Mouse (Mus musculus) heart, adult 18-20 months (tissue): ENCODE data around the gene Arhgef2. TPM values are rescaled to one million over a fixed set of nuclear protein-coding genes. Genes with fewer than 3 reads are reported as not detected.
A peak's percentile ranks its signal among the peaks of the same experiment; 100 is the strongest.
"Not testable (repeated sequence)": the region's sequence is repeated elsewhere in the genome, so short reads cannot be mapped to it uniquely, and the experiment has no call there.

Experiments
- DNase-seq, 2 experiments: peaks; one replicate each; pipeline ENCODE4 v3.0.0; 2021 to 2022; ENCODE audit warnings: mixed read lengths in 1 of 2
- long read RNA-seq, 2 experiments: library from polyadenylated mRNA; stranded (forward); transcript quantifications; one replicate each; pipeline ENCODE4 v2.0.0; 2021
- total RNA-seq, 2 experiments: library from RNA; stranded (reverse); gene quantifications; 2 replicates each; pipeline ENCODE4 v1.2.3; 2021

Arhgef2 gene
- total RNA-seq: 10 to 100 TPM; 32.3 to 32.9 TPM
- long read RNA-seq, experiment 1, full-length matches to known transcripts: 14 of 26 reads
- long read RNA-seq, experiment 1, partial matches to known transcripts: 1 of 26 reads
- long read RNA-seq, experiment 1, other reads (novel, unspliced or antisense): 11 of 26 reads
- long read RNA-seq, experiment 2, partial matches to known transcripts: 1 of 2 reads
- long read RNA-seq, experiment 2, other reads (novel, unspliced or antisense): 1 of 2 reads

DNA sequence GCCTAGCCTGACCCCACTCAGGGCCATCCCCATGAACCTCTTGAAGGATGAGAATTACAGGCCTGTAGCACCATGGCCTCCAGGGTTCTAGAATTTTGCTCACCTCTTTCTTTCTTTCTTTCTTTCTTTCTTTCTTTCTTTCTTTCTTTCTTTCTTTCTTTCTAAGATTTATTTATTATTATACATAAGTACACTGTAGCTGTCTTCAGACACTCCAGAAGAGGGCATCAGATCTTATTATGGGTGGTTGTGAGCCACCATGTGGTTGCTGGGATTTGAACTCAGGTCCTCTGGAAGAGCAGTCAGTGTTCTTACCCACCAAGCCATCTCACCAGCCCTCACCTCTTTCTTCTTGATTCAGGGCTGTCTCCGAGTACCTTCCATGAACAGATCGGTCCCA lies at the start of gene Arhgef2:
Arhgef2 (plus strand) TSS at position 301 of the 400 bp plus-strand sequence.
- not testable (repeated sequence) for DNase-seq

DNA sequence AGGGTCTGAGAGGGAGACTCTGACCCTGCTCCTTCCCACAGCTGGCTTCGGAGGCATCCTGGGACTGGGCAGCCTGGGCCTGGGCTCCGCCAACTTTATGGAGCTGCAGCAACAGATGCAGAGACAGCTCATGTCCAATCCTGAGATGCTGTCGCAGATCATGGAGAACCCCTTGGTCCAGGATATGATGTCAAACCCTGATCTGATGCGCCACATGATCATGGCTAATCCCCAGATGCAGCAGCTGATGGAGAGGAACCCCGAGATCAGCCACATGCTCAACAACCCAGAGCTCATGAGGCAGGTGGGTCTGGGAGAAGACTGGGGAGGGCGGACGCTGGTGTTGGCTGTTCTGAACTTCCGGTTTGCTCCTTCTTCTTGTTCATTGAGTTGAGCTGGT lies 49.1 kb upstream of the Arhgef2 start:
- no peak for DNase-seq

DNA sequence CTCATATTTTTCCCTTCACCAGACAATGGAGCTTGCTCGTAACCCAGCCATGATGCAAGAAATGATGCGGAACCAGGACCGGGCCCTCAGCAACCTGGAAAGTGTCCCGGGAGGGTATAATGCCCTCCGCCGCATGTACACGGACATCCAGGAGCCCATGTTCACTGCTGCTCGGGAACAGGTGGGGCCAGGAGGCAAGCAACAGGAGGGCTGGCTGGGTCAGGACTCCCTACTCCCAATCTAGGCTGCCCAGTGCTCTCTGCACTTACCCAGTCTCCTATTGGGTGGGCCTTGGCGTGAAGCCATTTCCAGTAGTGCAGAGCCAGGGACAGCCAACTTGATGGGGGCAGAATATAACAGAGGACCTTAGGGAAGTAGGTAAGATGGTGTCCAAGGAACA lies 46.2 kb upstream of the Arhgef2 start:
- DNase-seq: no peak

DNA sequence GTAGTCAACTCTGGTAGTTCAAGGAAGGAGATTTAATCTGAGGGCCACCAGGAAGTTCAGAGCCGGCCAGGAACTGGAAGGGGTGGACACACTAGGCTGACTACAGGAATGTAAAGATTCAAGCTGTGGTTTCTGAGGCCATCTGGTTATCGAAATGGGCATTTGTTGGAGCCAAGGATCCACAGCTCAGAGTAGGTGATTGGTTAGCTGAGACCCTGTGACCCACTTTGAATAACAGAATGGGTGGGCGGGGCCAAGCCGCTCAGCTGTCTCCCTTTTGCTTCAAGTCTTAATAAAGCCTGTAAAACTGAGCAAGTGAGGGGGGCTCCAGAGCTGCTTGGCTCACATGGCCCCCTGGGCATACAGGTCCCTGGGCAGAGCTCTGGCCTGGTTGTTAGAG lies 43.8 kb upstream of the Arhgef2 start:
- DNase-seq: no peak

DNA sequence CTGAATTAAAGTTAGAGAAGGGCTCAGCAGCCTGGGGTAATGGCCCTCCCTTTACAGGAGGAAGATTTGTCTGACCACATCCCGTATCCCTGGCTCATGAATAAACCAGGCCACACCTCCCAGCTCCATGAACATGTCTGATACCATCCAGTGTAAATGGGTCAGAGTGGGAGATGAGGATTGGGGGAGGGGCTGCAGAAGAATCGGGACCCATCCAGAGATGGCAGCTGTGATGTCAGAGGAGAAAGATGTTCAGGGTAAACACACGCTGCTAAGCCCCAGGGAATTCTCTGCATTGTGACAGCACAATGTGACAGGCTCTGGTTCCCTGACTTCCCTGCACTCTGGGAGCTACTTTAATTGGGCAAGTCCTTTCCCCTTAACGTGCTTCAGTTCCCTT lies 42.3 kb upstream of the Arhgef2 start:
- DNase-seq: no peak

DNA sequence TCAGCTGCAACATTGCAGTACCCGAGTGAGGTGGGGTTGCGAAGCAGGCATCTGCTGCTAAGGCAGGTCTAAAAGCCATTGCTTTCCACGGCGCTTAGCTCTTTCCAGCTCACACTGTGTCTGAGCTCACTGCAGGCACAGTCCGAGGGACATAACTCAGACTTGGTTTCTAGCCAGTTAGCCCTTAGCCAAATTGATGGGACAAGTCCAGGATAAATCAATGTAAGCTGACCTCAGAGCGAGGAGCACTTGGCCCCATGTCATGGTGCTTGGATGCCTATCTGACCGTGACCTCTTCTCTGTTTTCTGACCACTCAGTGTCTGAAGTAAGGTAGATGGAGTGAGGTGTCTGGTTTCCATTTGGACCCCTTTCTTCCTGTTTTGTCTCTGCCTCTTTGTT lies 41.8 kb upstream of the Arhgef2 start:
- no peak for DNase-seq

DNA sequence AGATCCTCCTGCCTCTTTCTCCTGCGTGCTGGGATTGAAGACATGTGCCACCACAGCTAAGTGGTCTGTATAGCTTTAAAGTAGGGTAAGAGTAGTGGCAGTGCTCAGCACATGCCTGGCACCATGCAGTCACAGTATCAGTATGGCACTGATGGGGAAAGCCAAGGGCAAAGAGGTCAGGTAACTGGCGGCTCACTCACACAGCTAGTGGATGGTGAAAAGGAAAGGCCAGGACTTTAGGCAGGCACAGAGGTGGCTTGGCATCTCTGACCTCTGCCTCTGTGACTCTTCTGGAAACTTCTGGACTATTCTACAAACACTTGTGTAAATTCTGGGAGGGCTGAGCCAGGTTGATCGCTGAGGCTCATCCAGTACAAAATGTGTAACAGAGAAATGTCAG lies 39.6 kb upstream of the Arhgef2 start:
- DNase-seq: peak; percentile 54 to 57

DNA sequence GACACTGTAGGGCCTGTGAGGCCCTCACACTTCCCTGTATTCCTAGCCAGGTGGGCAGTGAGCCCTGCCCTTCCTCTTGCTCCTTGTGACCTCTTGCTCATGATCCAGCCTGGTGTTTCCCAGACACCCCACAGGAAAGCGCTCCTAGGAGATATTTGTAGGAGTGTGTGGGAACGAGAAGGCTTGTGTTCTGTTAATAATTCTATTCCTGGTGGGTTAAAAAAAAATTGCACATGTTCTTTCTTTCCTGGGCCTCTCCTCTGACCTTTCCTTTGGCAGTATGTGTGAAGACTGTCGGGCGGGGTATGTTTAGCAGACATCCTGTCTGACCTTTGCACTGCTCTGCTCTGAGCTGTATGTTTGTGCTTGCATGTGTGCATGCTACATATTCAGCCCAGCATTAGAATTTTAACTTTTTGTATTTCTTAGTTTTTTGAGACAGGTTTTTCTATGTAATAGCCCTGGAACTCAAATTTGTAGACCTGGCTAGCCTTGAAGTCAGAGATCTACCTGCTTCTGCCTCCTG lies 39.2 kb upstream of the Arhgef2 start:
- DNase-seq: no peak

DNA sequence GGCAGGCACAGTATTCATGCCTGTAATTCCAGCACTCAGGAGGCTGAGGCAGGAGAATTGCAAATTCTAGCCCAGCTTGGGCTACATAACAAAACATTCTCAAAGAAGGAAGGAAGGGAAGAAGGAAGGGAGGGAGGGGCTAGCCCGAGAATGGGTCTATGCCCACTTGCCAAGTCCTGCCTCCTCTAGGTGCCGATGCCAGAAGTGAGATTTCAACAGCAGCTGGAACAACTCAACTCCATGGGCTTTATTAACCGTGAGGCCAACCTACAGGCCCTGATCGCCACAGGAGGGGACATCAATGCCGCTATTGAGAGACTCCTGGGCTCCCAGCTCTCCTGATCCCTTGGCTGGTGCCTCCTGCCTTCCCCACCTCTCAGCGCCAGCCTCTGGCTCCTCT lies 37.9 kb upstream of the Arhgef2 start:
- peak in 1 of 2 experiments; percentile 41 for DNase-seq

DNA sequence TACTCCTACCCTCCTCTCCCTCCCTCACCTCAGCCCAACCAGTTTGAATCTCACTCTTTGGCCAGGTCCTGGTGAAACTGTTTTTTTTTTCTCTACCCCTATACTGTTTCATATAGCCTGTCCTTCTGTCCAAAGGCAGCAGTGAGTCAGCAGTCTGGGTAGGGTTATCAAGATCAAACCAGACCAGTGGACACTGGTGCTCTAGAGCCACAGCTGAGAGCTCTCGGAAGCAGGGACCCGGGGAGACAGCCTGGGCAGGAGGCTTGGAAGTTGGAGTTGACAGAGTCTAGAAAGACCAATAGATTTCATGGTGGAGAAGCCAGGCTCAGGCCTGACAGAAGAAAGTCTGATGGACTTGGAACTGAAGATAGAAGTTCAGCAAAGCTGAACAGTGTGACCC lies 37.2 kb upstream of the Arhgef2 start:
- DNase-seq: no peak

DNA sequence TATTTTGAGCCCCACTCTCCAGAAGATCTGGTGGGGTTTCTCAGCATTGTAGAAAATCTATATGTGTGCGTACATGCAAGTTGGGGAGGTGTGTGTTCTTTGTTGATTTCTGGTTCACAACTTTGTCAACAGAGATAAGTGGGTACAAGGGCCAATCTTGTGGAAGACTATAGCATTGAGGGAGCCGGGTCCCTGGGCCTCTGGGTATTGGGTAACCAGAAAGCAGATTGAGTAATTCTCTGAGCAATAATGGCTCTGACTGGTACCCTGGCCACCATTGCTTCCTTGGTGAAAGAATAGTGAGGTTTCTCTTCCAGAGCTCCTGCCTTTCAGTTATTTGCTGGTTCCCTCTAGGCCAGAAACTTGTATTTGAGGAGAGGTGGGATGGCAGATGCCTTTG lies 36.7 kb upstream of the Arhgef2 start:
- no peak for DNase-seq

DNA sequence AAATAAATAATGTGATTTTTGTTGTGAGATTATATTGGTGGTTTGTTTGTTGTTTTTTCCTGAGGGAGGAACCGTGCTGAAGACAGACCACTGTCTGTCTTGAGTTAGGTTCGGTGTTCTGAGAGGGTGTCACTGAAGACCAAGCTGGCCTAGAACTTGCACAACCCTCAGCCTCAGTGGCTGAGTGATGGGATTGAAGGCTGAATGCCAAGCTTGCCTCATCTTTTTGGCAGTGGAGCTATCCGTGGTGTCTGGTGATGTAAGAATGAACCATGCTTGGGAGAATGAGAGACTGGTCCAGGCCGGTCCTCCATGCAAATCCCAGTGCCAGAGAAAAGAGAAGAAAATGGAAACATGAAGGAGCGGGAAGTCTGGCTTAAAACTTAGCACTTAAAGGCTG lies 36.1 kb upstream of the Arhgef2 start:
- DNase-seq: no peak

DNA sequence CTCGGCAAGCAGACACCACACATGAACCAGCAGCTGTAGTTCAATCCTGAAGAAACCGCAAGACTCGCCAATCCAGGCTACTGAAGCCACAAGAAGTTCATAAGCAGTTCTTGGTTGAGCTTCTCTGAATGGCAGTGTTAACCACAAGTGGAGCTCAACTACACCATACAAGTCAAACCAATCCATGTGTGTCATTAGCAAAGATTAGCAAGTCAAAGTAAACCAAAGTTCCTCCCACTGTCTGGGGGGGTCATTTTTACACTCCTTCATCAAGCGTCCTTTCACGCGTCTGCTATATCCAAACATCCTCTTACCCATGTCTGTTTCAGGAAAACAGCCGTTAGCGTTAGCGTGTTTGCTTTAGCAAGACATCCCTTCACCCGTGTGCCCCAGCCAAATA lies 35.4 kb upstream of the Arhgef2 start:
- DNase-seq: no peak

DNA sequence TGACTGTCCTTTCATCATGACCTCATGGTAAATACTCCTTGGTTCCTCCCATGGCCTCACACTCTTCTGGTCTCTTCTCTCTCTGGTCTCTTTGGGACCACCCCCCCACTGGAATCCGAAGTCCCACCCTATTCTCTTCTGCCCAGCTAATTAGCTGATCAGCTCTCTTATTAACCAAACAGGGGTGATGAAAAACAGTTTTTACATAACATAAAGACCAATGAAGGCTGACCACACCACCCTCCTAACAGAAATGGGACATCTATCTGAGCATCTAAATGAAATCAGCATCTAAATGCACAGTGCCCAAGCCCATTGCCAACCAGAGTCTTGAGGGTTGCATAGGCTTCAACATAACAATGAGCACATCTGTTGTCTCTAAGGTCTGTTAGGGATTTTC lies 33.9 kb upstream of the Arhgef2 start:
- no peak for DNase-seq

DNA sequence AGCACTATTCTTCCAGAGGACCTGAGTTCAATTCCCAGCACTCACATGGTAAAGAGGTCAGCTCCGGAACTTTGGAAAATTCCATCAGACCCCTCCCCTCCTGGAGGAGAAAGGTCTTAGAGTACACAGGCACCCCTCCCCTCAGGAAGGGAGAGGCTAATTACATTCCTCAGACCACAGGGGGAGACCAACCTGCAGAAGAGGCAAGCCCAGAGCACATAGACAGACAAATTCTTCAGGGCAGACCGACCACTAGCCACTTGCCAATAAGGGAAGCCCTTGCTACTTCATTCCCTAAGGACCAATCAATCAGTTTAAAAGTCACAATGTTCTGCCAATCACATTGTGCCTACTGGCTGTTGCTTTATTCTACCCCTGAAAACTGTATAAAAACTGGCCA lies 32.9 kb upstream of the Arhgef2 start:
- no peak for DNase-seq

DNA sequence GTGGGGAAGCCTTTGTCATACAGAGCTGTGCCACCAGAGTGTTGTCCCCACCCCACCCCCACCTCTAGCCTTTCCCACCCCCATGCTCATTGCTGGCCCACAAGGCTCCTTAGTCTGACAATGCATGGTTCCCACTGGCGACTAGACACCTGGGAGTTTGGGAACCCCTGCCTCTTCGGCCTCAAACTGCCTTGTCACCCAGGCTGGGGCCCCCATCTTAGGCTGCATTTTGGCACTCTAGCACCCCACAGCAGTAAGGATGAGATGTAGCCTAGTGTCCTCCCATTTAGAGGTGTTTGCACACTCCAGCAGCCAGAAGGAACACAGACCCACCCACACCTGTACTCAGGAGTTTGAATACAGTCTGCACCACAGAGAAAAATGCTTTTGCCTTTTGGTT lies 32.0 kb upstream of the Arhgef2 start:
- no peak for DNase-seq

DNA sequence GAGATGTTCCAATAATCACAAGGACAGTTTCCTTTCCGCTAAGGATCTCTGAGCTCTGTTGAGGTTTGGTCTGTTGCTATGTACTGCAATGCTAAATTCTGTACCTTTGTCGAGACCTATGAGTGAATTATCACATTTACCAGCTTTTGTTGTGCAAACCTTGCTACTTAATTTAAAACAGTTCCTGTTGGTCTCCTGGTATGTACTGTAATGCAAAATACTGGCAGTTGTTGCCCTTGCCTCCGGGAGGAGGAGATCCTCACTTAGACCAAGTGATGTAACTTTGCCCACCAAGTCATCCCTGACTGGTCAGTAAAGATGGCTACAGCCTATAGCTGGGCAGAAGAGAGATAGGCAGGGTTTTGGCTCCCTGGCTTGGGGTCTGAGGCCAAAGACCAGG lies 30.2 kb upstream of the Arhgef2 start, which contains the start of gene Ssr2:
Ssr2 (plus strand) TSS at position 337 of the 400 bp plus-strand sequence.
- DNase-seq: no peak

DNA sequence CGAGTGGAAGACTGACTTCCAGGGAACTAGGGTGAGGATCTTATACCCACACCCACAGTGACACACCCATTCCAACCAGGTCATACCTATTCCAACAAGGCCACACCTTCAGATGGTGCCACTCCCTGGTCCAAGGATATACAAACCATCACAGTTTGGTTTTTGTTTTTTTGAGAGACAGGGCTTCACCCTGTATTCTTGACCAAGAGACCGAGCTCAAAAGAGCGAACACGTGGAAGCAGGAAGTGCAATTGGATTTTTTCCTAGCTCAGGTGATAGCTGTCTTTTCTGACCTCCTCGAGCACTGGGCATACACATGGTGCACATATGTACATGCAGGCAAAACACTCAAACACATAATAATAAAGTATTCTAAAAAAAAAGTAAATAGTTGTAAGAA lies 27.9 kb upstream of the Arhgef2 start:
- not testable (repeated sequence) for DNase-seq

DNA sequence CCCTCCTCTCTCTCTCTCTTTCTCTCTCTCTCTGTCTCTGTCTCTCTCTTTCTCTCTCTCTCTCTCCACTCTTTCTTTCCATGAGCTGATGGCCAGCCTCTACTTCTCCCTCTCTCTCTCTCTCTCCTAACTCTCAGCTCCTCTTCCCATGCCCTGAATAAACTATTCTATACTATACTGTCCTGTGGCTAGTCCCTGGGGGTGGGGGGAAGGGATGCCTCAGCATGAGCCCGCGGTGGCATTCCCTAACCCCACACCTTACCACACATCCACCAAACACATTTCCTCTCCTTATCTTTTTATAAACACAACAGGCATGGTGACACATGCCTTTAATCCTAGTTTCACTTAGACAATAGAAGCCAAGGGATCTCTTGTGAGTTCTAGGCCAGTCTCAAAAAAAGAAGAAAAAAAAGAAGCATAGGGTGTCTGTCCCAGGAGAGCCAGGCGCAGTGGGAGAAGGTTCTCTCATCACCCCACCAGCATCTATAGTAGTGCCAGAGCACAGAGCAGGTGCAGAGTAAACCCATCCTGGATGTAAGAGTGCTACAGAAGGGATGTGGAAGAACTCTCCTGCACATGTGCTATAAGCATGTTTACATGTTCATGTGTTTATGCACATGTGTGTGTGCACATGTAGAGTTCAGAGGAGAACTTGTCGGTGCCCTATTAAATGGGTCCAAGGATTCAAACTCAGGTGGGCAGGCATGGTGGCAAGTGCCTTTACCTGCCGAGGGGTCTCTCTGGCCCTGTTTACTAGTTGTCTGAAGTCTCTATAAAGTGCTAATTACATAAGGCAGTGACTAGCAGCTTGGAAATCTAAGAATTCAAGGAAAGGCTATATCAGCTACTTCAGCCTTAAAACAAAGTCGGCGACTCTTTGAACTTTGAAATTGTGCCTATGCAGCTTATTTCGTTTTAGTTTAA lies 27.0 kb upstream of the Arhgef2 start:
- no peak for DNase-seq

DNA sequence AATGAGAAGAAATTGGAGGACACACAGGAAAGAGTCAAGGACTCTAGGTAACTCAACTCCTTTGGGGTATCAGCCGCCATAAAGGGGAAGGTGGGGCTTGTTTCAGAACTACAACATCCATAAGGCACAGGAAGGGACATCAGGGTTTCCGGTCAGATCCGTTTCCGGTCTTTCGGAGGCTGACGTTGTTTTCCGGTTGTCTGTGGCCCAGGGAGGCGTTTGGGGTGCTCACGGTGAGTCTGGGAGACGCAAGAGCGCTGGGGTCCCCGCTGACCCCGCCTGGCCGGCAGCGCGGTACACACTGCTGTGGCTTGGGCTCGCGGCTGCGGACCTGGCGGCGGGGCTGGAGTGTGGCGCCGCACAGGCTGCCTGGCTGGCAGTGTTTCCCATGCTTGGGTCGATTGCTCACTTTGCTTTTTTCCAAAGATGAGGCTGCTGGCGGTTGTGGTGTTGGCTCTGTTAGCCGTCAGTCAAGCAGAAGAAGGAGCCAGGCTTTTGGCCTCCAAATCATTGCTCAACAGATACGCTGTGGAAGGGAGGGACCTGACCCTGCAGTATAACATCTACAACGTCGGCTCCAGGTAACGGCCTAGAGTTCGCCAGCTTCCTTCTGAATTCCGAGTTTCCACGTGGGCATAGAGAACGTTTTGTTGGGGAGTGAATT lies 26.2 kb upstream of the Arhgef2 start:
- peak; percentile 89 to 90 for DNase-seq

DNA sequence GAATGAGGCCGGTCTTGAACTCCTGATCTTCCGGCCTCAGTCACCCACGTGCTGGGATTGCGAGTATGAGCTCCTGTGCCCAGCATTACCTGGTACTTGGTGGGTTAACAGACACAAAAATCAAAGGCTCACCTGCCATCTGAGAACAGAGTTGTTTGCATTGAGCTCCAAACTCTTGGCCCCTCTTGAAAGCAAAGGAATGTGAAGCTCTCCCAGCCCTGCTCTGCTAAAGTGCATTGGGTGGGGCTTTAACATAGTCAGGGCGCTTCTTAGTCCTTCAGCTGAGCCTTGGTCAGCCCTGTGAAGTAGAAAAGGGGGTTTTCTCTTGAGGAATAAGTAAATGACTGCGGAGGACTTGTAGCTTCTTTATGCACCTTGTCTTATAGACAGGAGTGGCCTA lies 20.0 kb upstream of the Arhgef2 start:
- DNase-seq: no peak

DNA sequence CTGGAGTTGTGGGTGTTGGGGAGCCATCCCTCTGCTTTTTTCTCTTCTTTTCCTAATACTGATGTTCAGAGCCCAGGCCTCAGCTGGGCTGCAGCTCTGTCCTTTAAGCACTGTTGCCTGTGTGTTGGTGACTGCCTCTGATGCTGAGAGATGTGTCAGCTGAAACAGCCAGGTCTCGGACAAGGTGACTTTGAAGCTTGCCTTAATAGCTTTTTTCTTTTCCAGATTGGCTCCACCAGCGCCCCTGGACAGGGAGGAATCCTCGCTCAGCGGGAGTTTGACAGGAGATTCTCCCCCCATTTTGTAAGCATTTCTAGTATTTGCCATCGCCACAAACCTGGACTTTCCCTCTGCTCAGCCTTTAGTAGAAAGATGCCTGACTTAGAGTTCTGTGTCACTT lies 19.1 kb upstream of the Arhgef2 start:
- no peak for DNase-seq

DNA sequence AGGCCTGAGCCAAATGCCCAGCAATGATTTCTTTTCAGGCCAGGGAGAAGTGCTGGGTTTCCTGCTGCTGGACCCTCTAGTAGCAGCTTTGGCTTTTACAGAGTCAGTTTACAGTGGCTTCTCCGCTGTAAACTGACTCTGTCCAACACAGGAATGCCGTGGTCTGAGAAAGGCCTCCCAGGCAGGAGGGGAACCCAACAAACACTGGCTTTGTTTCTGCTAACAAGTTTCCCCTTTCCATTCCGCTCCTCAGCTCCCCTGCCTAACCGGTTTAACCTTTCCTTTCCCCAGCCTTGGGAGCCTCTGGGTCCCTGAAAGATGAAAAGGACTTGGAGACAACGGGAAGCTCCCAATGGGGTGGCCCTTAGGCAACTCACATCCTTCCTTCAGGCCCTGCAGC lies 15.5 kb upstream of the Arhgef2 start:
- DNase-seq: no peak
